Mouse (Mus musculus) intestine, postnatal 0 days (tissue): ENCODE measurements around the gene 1700029I15Rik. TPM values are rescaled to one million over a fixed set of nuclear protein-coding genes. Genes with fewer than 3 reads are reported as not detected.
"Not testable (repeated sequence)": the region's sequence is repeated elsewhere in the genome, so short reads cannot be mapped to it uniquely, and the experiment has no call there.

Experiments
- ATAC-seq: fragments of 200-750 bp; cut with Nextera tagmentation; 2 replicates; pipeline ENCODE4 v1.8.0; 2017; ENCODE audit warnings: mild to moderate bottlenecking, moderate TSS enrichment, moderate library complexity
- H3K27ac ChIP-seq: fragments of 300-500 bp; sonication (generic); 2 replicates; pipeline ENCODE4 v1.5.1; 2014; ENCODE audit warnings: mild to moderate bottlenecking, low read depth, low read length, moderate library complexity
- H3K27me3 ChIP-seq: fragments of 300-500 bp; sonication (generic); replicated peaks from 2 replicates; pipeline ENCODE4 v1.6.1; 2014; ENCODE audit warnings: low read length, mixed read lengths; ENCODE audit not compliant: control insufficient read depth, insufficient read depth
- H3K36me3 ChIP-seq: fragments of 300-500 bp; sonication (generic); 2 replicates; pipeline ENCODE4 v1.6.1; 2014; ENCODE audit warnings: mild to moderate bottlenecking, moderate library complexity; ENCODE audit not compliant: control insufficient read depth, insufficient read depth
- H3K4me1 ChIP-seq: fragments of 300-500 bp; sonication (generic); replicated peaks from 2 replicates; pipeline ENCODE4 v1.6.1; 2014; ENCODE audit warnings: antibody characterized with exemption, low read length, mixed read lengths; ENCODE audit not compliant: control insufficient read depth, insufficient read depth
- H3K4me2 ChIP-seq: fragments of 300-500 bp; sonication (generic); replicated peaks from 2 replicates; pipeline ENCODE4 v1.6.1; 2014; ENCODE audit warnings: low read depth, mild to moderate bottlenecking, moderate library complexity
- H3K4me3 ChIP-seq: fragments of 300-500 bp; sonication (generic); 2 replicates; pipeline ENCODE4 v1.5.1; 2014; ENCODE audit warnings: low read depth, low read length
- H3K9ac ChIP-seq: fragments of 300-500 bp; sonication (generic); 2 replicates; pipeline ENCODE4 v1.6.1; 2014; ENCODE audit warnings: mild to moderate bottlenecking, low read depth, low read length
- H3K9me3 ChIP-seq: fragments of 300-500 bp; sonication (generic); 2 replicates; pipeline ENCODE4 v1.6.1; 2016; ENCODE audit warnings: mixed run types; ENCODE audit not compliant: control insufficient read depth
- CTCF ChIP-seq: sonication (generic); IDR thresholded peaks from 2 replicates; pipeline ENCODE4 v1.5.1; 2016; ENCODE audit warnings: low read depth, mild to moderate bottlenecking, control low read depth, antibody characterized with exemption, moderate library complexity
- WGBS: fragments of 180-500 bp; shearing (Covaris S2); extraction: QIAGEN DNeasy Blood & Tissue Kit; methylation state at CpG from one replicate; pipeline ENCODE4 v1.1.7; 2014; 5-methylcytosine and 5-hydroxymethylcytosine counted together
- polyA plus RNA-seq: library from polyadenylated mRNA; unstranded; fragments of >200 nt; fragmentation: Nextera tagmentation; extraction: Ambion mirVana; gene quantifications from 2 replicates; pipeline ENCODE4 v1.2.1, GENCODE M21; 2015

1700029I15Rik gene
- polyA plus RNA-seq, 1 experiment from 2014 or later: 2.1 TPM

DNA sequence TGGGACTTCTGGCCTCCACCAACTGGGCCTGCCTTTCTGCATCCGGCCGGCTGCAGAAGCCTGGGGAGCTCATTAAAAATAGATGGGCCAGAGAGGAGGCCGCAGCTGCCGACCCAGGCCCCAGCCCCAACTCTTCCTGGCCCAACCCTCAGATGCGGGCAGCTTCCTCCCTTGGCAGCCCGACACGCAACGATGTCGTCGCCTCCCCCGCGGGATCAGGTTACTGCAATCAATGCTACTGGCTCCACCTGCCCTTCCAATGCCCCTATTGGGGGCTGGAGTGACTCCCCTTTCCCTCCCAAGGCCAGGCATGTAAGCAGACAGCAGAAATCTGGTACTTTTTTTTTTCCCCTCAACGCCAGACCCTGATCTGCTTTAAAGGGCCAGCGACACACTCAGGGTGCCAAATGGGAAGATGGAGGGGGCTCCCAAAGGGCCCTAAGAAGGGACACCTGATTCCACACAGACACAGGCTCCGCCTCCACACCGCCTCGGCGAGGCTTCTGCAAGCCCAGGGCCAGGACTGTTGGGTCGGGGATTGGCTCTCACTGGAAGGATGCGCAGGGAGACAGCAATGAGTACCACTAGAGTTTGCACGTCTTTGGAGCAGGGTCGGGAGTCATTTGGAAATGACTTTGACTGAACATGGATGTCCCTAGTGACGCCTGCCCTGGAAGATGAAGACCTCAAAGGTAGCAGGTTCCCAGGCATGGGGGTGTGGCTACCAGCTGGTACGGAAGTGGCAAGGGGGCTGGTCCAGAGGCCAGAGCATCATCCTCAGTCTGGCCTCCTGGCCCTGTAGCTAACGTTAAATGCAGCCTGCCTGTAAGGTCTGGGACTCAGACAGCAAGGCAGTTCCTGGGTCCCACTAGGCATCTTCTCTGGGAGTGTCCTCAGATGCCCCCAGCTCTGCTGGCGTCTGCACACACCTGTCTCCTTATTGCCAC, 10.3 kb downstream of the 1700029I15Rik start:
- H3K4me2 ChIP-seq: peak overlapping the region; percentile 50
- H3K27ac ChIP-seq: no peak overlapping the region
- H3K9ac ChIP-seq: no peak overlapping the region
- no peaks in the 10 kb centered on the region for H3K9me3 ChIP-seq
- H3K4me1 ChIP-seq: 0 out of 2 replicates have a peak, but pooled peaks cover 3% of the 10 kb centered on the region
- no peak for TF ChIP-seq CTCF
- peak overlapping the region; percentile 21 for H3K4me3 ChIP-seq
- H3K27me3 ChIP-seq: peaks cover 15% of the 10 kb centered on the region
- ATAC-seq: no peak
- WGBS: 4% methylated on average over 26 of the region's 26 CpGs
- no peaks in the 10 kb centered on the region for H3K36me3 ChIP-seq

GRCm38 (mm10) chr2:92395535-92395934, 13.2 kb downstream of the 1700029I15Rik start:
- Histone ChIP-seq H3K4me2 (no peak overlapping the region), H3K27me3 (peaks cover 15% of the 10 kb centered on the region; the same call in 1 of the 2 replicates), H3K4me3 (no peak overlapping the region), H3K36me3 (no peaks in the 10 kb centered on the region), H3K9me3 (no peaks in the 10 kb centered on the region), H3K9ac (no peak overlapping the region), H3K4me1 (no peaks in the 10 kb centered on the region), H3K27ac (no peak overlapping the region)
- ATAC-seq: no peak
- TF ChIP-seq CTCF: no peak
- 84% methylated on average over 3 of the region's 3 CpGs for WGBS

GRCm38 (mm10) chr2:92397436-92397835, 15.1 kb downstream of the 1700029I15Rik start:
- H3K4me2 ChIP-seq: no peak overlapping the region
- H3K4me3 ChIP-seq: no peak overlapping the region
- no peaks in the 10 kb centered on the region for H3K9me3 ChIP-seq
- no peak for TF ChIP-seq CTCF
- no peaks in the 10 kb centered on the region for H3K36me3 ChIP-seq
- ATAC-seq: no peak
- WGBS: 47% methylated on average over 1 of the region's 1 CpGs
- H3K27ac ChIP-seq: no peak overlapping the region
- H3K4me1 ChIP-seq: no peaks in the 10 kb centered on the region
- peaks cover 9% of the 10 kb centered on the region; the same call in 1 of the 2 replicates for H3K27me3 ChIP-seq
- H3K9ac ChIP-seq: no peak overlapping the region

DNA sequence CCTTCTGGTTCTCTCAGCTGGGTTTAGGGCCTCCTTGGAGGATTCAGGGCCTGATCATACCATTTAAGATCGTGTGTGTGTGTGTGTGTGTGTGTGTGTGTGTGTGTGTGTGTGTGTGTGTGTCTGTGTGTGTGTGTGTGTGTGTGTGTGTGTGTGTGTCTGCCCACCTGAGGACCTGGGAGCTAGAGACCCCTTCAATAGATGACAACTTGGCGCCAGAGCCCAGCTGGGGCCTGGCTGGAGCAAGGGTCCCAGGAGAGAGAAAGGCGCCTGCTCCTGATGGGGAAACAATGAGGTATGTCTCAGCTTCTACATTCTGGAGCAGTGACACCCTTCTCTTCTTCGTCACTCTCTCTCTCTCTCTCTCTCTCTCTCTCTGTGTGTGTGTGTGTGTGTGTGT, 17.5 kb downstream of the 1700029I15Rik start:
- ATAC-seq, H3K27me3 ChIP-seq, H3K9ac ChIP-seq, H3K27ac ChIP-seq, H3K4me1 ChIP-seq, H3K4me2 ChIP-seq, H3K4me3 ChIP-seq, H3K9me3 ChIP-seq: not testable (repeated sequence)
- 74% methylated on average over 4 of the region's 4 CpGs for WGBS
- peaks cover 13% of the 10 kb centered on the region for H3K36me3 ChIP-seq

DNA sequence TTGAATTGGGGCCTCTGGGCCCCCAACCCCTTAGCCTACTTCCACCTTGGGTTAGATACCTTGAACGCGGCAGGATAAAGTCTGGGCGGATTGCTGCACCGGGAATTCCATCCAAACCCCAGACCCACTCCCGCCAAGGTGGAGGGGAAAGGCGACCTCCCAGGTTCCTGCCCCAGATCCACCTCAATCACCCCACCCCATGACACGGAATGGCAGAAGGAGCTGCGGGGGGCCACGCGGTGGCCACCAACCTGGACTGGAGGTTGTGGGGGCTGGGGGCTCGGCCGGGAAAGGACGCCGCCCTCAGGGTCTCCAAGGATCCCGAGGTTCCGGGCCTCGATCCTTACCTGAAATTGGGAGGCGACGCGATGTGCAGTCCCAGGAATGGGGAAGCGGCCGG, 18.3 kb downstream of the 1700029I15Rik start:
- Histone ChIP-seq H3K9me3 (no peaks in the 10 kb centered on the region), H3K36me3 (peaks cover 21% of the 10 kb centered on the region), H3K27me3 (no peaks in the 10 kb centered on the region), H3K27ac (no peak overlapping the region), H3K4me3 (peak overlapping the region; percentile 46), H3K4me2 (peak overlapping the region; percentile 85), H3K4me1 (no peaks in the 10 kb centered on the region), H3K9ac (peak overlapping the region; percentile 37)
- WGBS: 6% methylated on average over 22 of the region's 22 CpGs
- 0 out of 2 replicates have a peak, but pooled peaks have one; percentile 16 for ATAC-seq
- no peak for TF ChIP-seq CTCF

DNA sequence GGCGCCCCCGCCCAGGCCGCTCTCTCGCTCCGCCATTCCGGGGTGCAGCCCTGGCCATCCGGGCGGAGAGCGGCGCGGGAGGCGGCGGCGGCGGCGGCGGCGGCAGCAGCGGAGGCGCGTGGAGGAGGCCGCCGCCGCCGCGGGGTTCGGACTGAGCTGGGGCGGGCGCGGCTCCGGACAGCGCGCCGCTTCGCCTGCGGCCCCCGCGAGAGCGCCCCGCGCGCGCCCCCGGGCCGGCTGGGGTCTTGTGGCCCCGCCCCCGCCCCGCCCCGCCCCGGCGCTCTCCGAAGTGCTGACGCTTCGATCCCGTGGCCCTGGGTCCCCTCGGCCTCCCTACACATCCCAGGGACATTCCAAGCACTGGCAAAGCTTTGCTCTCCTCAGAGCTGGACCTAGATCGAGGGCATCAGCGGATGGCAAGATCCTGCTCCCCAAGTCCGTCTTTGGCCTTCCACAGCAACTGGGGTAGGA, 18.8 kb downstream of the 1700029I15Rik start, which contains the start of gene Mapk8ip1:
Gene Mapk8ip1 (minus strand): TSS at position 173 of the 471 bp plus-strand sequence.
- WGBS: 4% methylated on average over 19 of the region's 59 CpGs
- peak; percentile 29; the same call in 1 of the 2 replicates for ATAC-seq
- H3K4me3 ChIP-seq: peak within 1 kb of the TSS; percentile 46
- no peaks in the 10 kb centered on the region for H3K4me1 ChIP-seq
- peaks cover 21% of the 10 kb centered on the region for H3K36me3 ChIP-seq
- peak within 1 kb of the TSS; percentile 37 for H3K9ac ChIP-seq
- no peak within 1 kb of the TSS for H3K27ac ChIP-seq
- H3K4me2 ChIP-seq: peak within 1 kb of the TSS; percentile 85
- TF ChIP-seq CTCF: no peak
- no peaks in the 10 kb centered on the region for H3K9me3 ChIP-seq
- H3K27me3 ChIP-seq: no peaks in the 10 kb centered on the region
